Mouse (Mus musculus) lung, embryonic 15.5 days (tissue): ENCODE measurements around the gene Gm8271. TPM values are rescaled to one million over a fixed set of nuclear protein-coding genes. Genes with fewer than 3 reads are reported as not detected.
"Not testable (repeated sequence)": the region's sequence is repeated elsewhere in the genome, so short reads cannot be mapped to it uniquely, and the experiment has no call there.

Experiments used
- ATAC-seq: fragments of 200-750 bp; cut with Nextera tagmentation; 2 replicates; pipeline ENCODE4 v1.8.0; 2017; ENCODE audit warnings: moderate number of reproducible peaks, borderline replicate concordance; ENCODE audit not compliant: low FRiP score, low TSS enrichment; ENCODE audit errors: extremely low read depth
- H3K27ac ChIP-seq: fragments of 300-500 bp; sonication (generic); 2 replicates; pipeline ENCODE4 v1.5.1; 2015; ENCODE audit warnings: moderate library complexity, mild to moderate bottlenecking, inconsistent platforms
- H3K27me3 ChIP-seq: fragments of 300-500 bp; sonication (generic); 2 replicates; pipeline ENCODE4 v1.6.1; 2015; ENCODE audit warnings: inconsistent platforms
- H3K36me3 ChIP-seq: fragments of 300-500 bp; sonication (generic); 2 replicates; pipeline ENCODE4 v1.6.1; 2015; ENCODE audit warnings: inconsistent platforms
- H3K4me1 ChIP-seq: fragments of 300-500 bp; sonication (generic); 2 replicates; pipeline ENCODE4 v1.6.1; 2015; ENCODE audit warnings: inconsistent platforms
- H3K4me2 ChIP-seq: fragments of 300-500 bp; sonication (generic); 2 replicates; pipeline ENCODE4 v1.6.1; 2015; ENCODE audit warnings: inconsistent platforms, mild to moderate bottlenecking, moderate library complexity
- H3K4me3 ChIP-seq: fragments of 300-500 bp; sonication (generic); 2 replicates; pipeline ENCODE4 v1.5.1; 2015; ENCODE audit warnings: mild to moderate bottlenecking, inconsistent platforms
- H3K9ac ChIP-seq: fragments of 300-500 bp; sonication (generic); 2 replicates; pipeline ENCODE4 v1.6.1; 2015; ENCODE audit warnings: inconsistent platforms
- H3K9me3 ChIP-seq: fragments of 300-500 bp; sonication (generic); 2 replicates; pipeline ENCODE4 v1.6.1; 2016; ENCODE audit warnings: inconsistent platforms
- WGBS: fragments of 180-500 bp; shearing (Covaris S2); methylation state at CpG from one replicate; pipeline ENCODE4 v1.1.7; 2015; 5-methylcytosine and 5-hydroxymethylcytosine counted together
- polyA plus RNA-seq: library from polyadenylated mRNA; unstranded; fragments of >200 nt; fragmentation: Nextera tagmentation; extraction: Ambion mirVana; gene quantifications from 2 replicates; pipeline ENCODE4 v1.2.1, GENCODE M21; 2015

The Gm8271 gene
- not detected in 2 replicates for polyA plus RNA-seq

DNA sequence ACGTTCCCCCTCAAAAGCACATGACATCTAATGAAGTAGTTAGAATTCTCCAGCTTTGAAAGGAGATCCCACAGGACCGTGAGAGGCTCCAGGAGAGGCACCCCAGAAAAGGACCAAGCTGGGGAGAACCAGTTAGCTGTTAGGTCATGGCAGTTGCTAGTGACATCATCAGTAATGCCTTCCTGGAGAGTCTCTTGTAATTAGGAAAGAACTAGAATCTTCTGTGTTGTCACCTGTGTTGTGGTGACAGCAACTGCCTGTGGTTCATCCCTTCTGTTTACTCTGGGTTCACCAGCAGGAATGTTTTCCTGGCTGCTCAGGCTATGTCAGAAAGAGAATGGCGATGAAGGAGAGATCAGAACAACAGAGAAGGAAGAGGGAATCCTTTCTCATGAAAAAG lies at the start of gene Gm8271:
Gm8271 (plus strand) TSS at position 301 of the 400 bp plus-strand sequence.
- H3K4me3 ChIP-seq, ATAC-seq, H3K27ac ChIP-seq, H3K9me3 ChIP-seq, H3K4me2 ChIP-seq, H3K4me1 ChIP-seq, H3K9ac ChIP-seq, H3K36me3 ChIP-seq, H3K27me3 ChIP-seq: not testable (repeated sequence)
- WGBS, result no CpG with 5 or more reads among the region's 3 CpGs

DNA sequence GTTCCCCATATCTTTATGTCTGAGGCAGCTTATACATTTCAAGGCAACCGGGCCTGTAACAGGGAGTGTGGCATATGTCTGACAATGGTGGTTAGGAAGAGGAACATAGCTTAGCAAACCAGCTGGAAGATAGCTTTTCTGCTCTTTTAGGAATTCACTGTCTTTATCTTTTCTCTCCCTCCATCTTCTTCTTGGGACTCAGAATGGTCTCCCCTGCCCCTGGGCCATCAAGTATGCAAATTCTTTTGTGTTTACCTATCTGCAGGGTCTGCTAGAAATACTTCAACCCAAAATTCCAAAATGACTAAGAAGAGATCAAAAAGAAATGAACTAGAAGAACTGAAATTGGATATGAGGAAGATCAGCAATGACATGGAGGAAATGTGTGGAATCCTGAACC lies 21.4 kb upstream of the Gm8271 start, which contains the start of gene Gm3317:
Gm3317 (plus strand) TSS at position 301 of the 400 bp plus-strand sequence.
- no CpG with 5 or more reads among the region's 1 CpGs for WGBS
- ATAC-seq, H3K36me3 ChIP-seq, H3K27me3 ChIP-seq, H3K9me3 ChIP-seq, H3K4me1 ChIP-seq, H3K9ac ChIP-seq, H3K27ac ChIP-seq, H3K4me3 ChIP-seq, H3K4me2 ChIP-seq: not testable (repeated sequence)

Other genes starting within 250 kb of the Gm8271 start
- not detected in 2 replicates for gene Gm8297, start 201.9 kb upstream of the Gm8271 start, polyA plus RNA-seq
- gene Gm3298, start 169.9 kb upstream of the Gm8271 start, polyA plus RNA-seq, result not detected in 2 replicates
- not detected in 2 replicates for gene 4930555G01Rik, start 135.2 kb upstream of the Gm8271 start, polyA plus RNA-seq
- 1.6 and 1.9 TPM in 2 replicates for gene Gm8281, start 114.8 kb upstream of the Gm8271 start, polyA plus RNA-seq
- gene Gm8279, start 54.3 kb upstream of the Gm8271 start, polyA plus RNA-seq, result not detected in 2 replicates
- not detected in 2 replicates for gene Gm3317, start 21.3 kb upstream of the Gm8271 start, polyA plus RNA-seq
- not detected in 2 replicates for gene Gm3526, start 74.8 kb downstream of the Gm8271 start, polyA plus RNA-seq
- not detected in 2 replicates for gene Gm3542, start 149.1 kb downstream of the Gm8271 start, polyA plus RNA-seq
- gene Gm3500, start 203.3 kb downstream of the Gm8271 start, polyA plus RNA-seq, result 0.71 TPM in 1 of 2 replicates, not detected in the other